Mouse (Mus musculus) midbrain, embryonic 11.5 days (tissue): ENCODE measurements around the gene St6galnac6. TPM values are rescaled to one million over a fixed set of nuclear protein-coding genes. Genes with fewer than 3 reads are reported as not detected.
A peak's percentile ranks its signal among the peaks of the same experiment; 100 is the strongest.

ENCODE experiments used
- ATAC-seq: fragments of 200-750 bp; cut with Nextera tagmentation; 2 replicates; pipeline ENCODE4 v1.8.0; 2017; ENCODE audit warnings: moderate TSS enrichment, moderate library complexity; ENCODE audit not compliant: low FRiP score
- DNase-seq: peaks from one replicate; pipeline ENCODE4 v3.0.0; 2015; ENCODE audit warnings: low spot score; ENCODE audit errors: missing footprints
- H3K27ac ChIP-seq: fragments of 300-500 bp; sonication (generic); 2 replicates; pipeline ENCODE4 v1.5.1; 2014; ENCODE audit warnings: low read depth, low read length
- H3K27me3 ChIP-seq: fragments of 300-500 bp; sonication (generic); 2 replicates; pipeline ENCODE4 v1.6.1; 2014; ENCODE audit warnings: mild to moderate bottlenecking, low read length, moderate library complexity, mixed read lengths; ENCODE audit not compliant: control insufficient read depth, insufficient read depth
- H3K36me3 ChIP-seq: fragments of 300-500 bp; sonication (generic); 2 replicates; pipeline ENCODE4 v1.6.1; 2014; ENCODE audit warnings: mild to moderate bottlenecking, low read length, moderate library complexity, mixed read lengths; ENCODE audit not compliant: control insufficient read depth, insufficient read depth
- H3K4me1 ChIP-seq: fragments of 300-500 bp; sonication (generic); 2 replicates; pipeline ENCODE4 v1.6.1; 2014; ENCODE audit warnings: low read length; ENCODE audit not compliant: control insufficient read depth, insufficient read depth
- H3K4me2 ChIP-seq: fragments of 300-500 bp; sonication (generic); 2 replicates; pipeline ENCODE4 v1.6.1; 2014; ENCODE audit warnings: mild to moderate bottlenecking, moderate library complexity
- H3K4me3 ChIP-seq: fragments of 300-500 bp; sonication (generic); 2 replicates; pipeline ENCODE4 v1.5.1; 2014; ENCODE audit warnings: low read depth, low read length
- H3K9ac ChIP-seq: fragments of 300-500 bp; sonication (generic); 2 replicates; pipeline ENCODE4 v1.6.1; 2014; ENCODE audit warnings: low read length
- H3K9me3 ChIP-seq: fragments of 300-500 bp; sonication (generic); 2 replicates; pipeline ENCODE4 v1.6.1; 2016; ENCODE audit warnings: low read length; ENCODE audit not compliant: control insufficient read depth
- WGBS: fragments of 180-500 bp; shearing (Covaris S2); extraction: QIAGEN DNeasy Blood & Tissue Kit; methylation state at CpG from one replicate; pipeline ENCODE4 v1.1.7; 2014; 5-methylcytosine and 5-hydroxymethylcytosine counted together
- polyA plus RNA-seq: library from polyadenylated mRNA; unstranded; fragments of >200 nt; fragmentation: Nextera tagmentation; extraction: Ambion mirVana; gene quantifications from 2 replicates; pipeline ENCODE4 v1.2.1, GENCODE M21; 2014

Gene St6galnac6
- polyA plus RNA-seq, 1 experiment from 2014 or later = 4.5 TPM

GRCm38 (mm10) chr2:32629276-32629976, 29.9 kb downstream of the St6galnac6 start:
- Histone ChIP-seq H3K4me3 (peak overlapping the region; percentile 15; the same call in 1 of the 2 replicates), H3K4me1 (peaks cover 27% of the 10 kb centered on the region), H3K36me3 (no peaks in the 10 kb centered on the region), H3K9me3 (no peaks in the 10 kb centered on the region), H3K27me3 (no peaks in the 10 kb centered on the region), H3K9ac (peak overlapping the region; percentile 44; the same call in 1 of the 2 replicates), H3K27ac (peak overlapping the region; percentile 48), H3K4me2 (peak overlapping the region; percentile 28)
- peak; percentile 97 for DNase-seq
- WGBS = 28% methylated on average over 9 of the region's 9 CpGs
- peak; percentile 81 for ATAC-seq

GRCm38 (mm10) chr2:32630036-32630435, 30.5 kb downstream of the St6galnac6 start:
- DNase-seq = no peak
- no peak overlapping the region for H3K27ac ChIP-seq
- peaks cover 25% of the 10 kb centered on the region for H3K4me1 ChIP-seq
- H3K36me3 ChIP-seq = no peaks in the 10 kb centered on the region
- no peak overlapping the region for H3K9ac ChIP-seq
- no peak for ATAC-seq
- no peak overlapping the region for H3K4me3 ChIP-seq
- no peaks in the 10 kb centered on the region for H3K9me3 ChIP-seq
- 74% methylated on average over 7 of the region's 9 CpGs for WGBS
- H3K4me2 ChIP-seq = peak overlapping the region; percentile 28
- H3K27me3 ChIP-seq = no peaks in the 10 kb centered on the region

- no peaks in the 10 kb centered on the region for H3K27me3 ChIP-seq
- H3K9me3 ChIP-seq = no peaks in the 10 kb centered on the region
- no peak overlapping the region for H3K27ac ChIP-seq
- ATAC-seq (no peak), DNase-seq (no peak)
- H3K4me1 ChIP-seq = peaks cover 15% of the 10 kb centered on the region
- no peak overlapping the region for H3K4me3 ChIP-seq
- no peak overlapping the region for H3K4me2 ChIP-seq
- H3K36me3 ChIP-seq = no peaks in the 10 kb centered on the region
- H3K9ac ChIP-seq = no peak overlapping the region
- WGBS = 86% methylated on average over 10 of the region's 10 CpGs
Observed at GRCm38 (mm10) chr2:32631046-32631445, 31.5 kb downstream of the St6galnac6 start.

- Histone ChIP-seq H3K4me3 (no peak overlapping the region), H3K27ac (no peak overlapping the region), H3K9ac (no peak overlapping the region), H3K27me3 (no peaks in the 10 kb centered on the region), H3K4me1 (peaks cover 15% of the 10 kb centered on the region), H3K9me3 (no peaks in the 10 kb centered on the region), H3K4me2 (no peak overlapping the region), H3K36me3 (no peaks in the 10 kb centered on the region)
- 59% methylated on average over 7 of the region's 7 CpGs for WGBS
- ATAC-seq (peak; percentile 54), DNase-seq (peak; percentile 97)
Observed at GRCm38 (mm10) chr2:32631737-32632394, 32.4 kb downstream of the St6galnac6 start.

GRCm38 (mm10) chr2:32633660-32634059, 34.2 kb downstream of the St6galnac6 start:
- Histone ChIP-seq H3K4me2 (no peak overlapping the region), H3K9ac (no peak overlapping the region), H3K27ac (no peak overlapping the region), H3K27me3 (no peaks in the 10 kb centered on the region), H3K4me1 (peaks cover 17% of the 10 kb centered on the region), H3K9me3 (no peaks in the 10 kb centered on the region), H3K36me3 (no peaks in the 10 kb centered on the region), H3K4me3 (no peak overlapping the region)
- no peak for ATAC-seq
- no peak for DNase-seq
- WGBS = 90% methylated on average over 5 of the region's 5 CpGs

- DNase-seq = no peak
- no peak overlapping the region for H3K27ac ChIP-seq
- WGBS = 81% methylated on average over 10 of the region's 10 CpGs
Observed at GRCm38 (mm10) chr2:32634277-32635105, 35.0 kb downstream of the St6galnac6 start.

GRCm38 (mm10) chr2:32636617-32637016, 37.1 kb downstream of the St6galnac6 start:
- H3K27ac ChIP-seq = no peak overlapping the region

More at GRCm38 (mm10) chr2:32634277-32635105, 35.0 kb downstream of the St6galnac6 start:
- H3K9me3 ChIP-seq = no peaks in the 10 kb centered on the region
- no peak for ATAC-seq
- H3K4me1 ChIP-seq = peaks cover 9% of the 10 kb centered on the region
- no peak overlapping the region for H3K4me2 ChIP-seq
- H3K4me3 ChIP-seq = no peak overlapping the region
- no peaks in the 10 kb centered on the region for H3K36me3 ChIP-seq
- H3K9ac ChIP-seq = no peak overlapping the region
- no peaks in the 10 kb centered on the region for H3K27me3 ChIP-seq

GRCm38 (mm10) chr2:32637778-32638281, 38.3 kb downstream of the St6galnac6 start:
- no peak overlapping the region for H3K27ac ChIP-seq
- H3K9ac ChIP-seq = no peak overlapping the region
- WGBS = 53% methylated on average over 11 of the region's 11 CpGs
- no peaks in the 10 kb centered on the region for H3K27me3 ChIP-seq
- H3K4me1 ChIP-seq = peaks cover 3% of the 10 kb centered on the region; the same call in 1 of the 2 replicates
- no peaks in the 10 kb centered on the region for H3K9me3 ChIP-seq
- no peak overlapping the region for H3K4me2 ChIP-seq
- H3K36me3 ChIP-seq = no peaks in the 10 kb centered on the region
- ATAC-seq = no peak
- H3K4me3 ChIP-seq = no peak overlapping the region
- no peak for DNase-seq

More at GRCm38 (mm10) chr2:32636617-32637016, 37.1 kb downstream of the St6galnac6 start:
- H3K9ac ChIP-seq = no peak overlapping the region
- H3K27me3 ChIP-seq = no peaks in the 10 kb centered on the region
- no peaks in the 10 kb centered on the region for H3K36me3 ChIP-seq
- WGBS = 88% methylated on average over 7 of the region's 7 CpGs
- DNase-seq (no peak), ATAC-seq (no peak)
- H3K4me1 ChIP-seq = peaks cover 6% of the 10 kb centered on the region
- no peak overlapping the region for H3K4me3 ChIP-seq
- H3K9me3 ChIP-seq = no peaks in the 10 kb centered on the region
- no peak overlapping the region for H3K4me2 ChIP-seq
